Mouse (Mus musculus) spleen, adult 2 months (tissue): ENCODE results near the gene Mprip.

ENCODE experiments used
- CTCF ChIP-seq: fragments of 200-500 bp; IDR thresholded peaks from 2 replicates; pipeline ENCODE4 v1.5.1; 2011; ENCODE audit warnings: mild to moderate bottlenecking, inconsistent platforms; ENCODE audit not compliant: insufficient read depth, insufficient read length, insufficient replicate concordance; ENCODE audit errors: extremely low read depth
- POLR2A ChIP-seq: fragments of 200-500 bp; IDR thresholded peaks from 2 replicates; pipeline ENCODE4 v1.6.1; 2011; ENCODE audit warnings: low read depth, low read length, inconsistent platforms

GRCm38 (mm10) chr11:59732407-59733066 is 71.4 kb downstream of the Mprip start:
- TF ChIP-seq CTCF (no peak), POLR2A (no peak)
